Mouse (Mus musculus): ENCODE measurements around the gene Tet3. TPM values are rescaled to one million over a fixed set of nuclear protein-coding genes. Genes with fewer than 3 reads are reported as not detected.

The Tet3 gene
- total RNA-seq, 4 experiments from 2014 or later = 53.5 to 65.9 (median 58.5) TPM

DNA sequence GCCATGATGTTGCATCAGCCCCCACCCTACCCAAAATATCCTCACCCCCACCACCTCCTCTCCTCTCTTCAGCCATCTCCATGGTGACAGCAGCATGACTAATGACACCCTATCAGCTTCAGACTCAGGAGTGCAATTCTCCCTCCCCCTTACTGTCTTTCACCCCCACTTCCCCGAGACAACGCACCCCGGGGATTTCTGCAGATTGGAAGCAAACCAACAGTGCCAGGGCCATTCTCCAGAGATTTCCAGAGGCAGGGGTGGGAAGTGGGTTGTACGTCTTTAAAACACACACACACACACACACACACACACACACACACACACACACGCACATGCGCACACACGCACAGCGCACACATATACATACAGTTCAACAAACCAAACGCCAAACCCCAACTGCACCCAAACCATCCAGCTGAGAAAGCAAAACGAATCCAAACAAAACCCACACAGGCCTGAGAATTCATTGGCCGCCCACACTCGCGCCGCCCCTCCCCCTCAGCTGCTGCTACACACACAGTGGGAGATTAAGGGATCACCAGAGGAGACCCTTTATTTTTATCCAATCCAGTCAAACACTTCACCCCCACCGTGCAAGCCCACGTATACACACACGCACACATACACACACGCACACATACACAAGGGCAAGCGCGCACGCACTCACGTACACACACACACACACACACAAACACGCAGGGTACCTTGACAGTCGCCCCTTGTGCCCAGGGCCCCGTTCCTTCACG lies 18.2 kb downstream of the Tet3 start:
- peak; percentile 72 to 88 for DNase-seq (ENCODE audit: low spot score in 2 of 2)

DNA sequence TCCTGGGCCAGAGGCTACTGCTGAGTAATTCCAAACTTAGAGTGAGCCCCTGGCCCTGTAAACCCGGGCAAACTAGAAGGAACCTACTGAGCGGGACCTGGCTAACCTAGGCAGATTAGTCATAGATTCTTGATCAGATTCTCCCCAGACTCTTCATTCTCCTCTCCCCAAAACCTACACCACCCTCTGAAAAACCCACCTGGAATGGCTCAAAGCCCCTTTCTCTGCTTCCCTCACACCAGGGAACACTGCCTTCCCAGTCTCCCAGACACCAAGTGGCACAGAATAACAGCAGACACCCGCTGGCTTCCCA lies 18.7 kb downstream of the Tet3 start:
- no peak for DNase-seq (ENCODE audit: low spot score in 2 of 2)

DNA sequence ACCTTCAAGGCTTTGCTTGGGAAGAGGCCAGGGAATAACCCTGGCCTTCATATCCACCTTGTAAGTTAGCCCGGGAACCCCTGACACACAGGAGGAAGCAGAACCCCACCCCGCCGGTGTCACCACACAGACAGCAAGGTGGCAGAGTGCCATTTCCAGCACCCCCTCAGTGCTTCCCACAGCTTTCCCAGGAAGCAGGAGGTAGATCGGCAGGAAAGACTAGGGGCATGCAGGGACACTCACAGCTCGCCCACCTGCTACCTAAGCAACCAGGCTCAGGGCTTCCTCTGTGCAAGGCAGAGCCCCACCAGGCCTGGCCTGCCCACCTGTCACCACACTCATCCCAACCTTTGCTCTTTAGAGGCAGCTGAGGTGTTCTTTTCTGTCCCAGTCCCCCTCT lies 19.1 kb downstream of the Tet3 start:
- peak in 1 of 2 experiments; percentile 56 for DNase-seq (ENCODE audit: low spot score in 2 of 2)

DNA sequence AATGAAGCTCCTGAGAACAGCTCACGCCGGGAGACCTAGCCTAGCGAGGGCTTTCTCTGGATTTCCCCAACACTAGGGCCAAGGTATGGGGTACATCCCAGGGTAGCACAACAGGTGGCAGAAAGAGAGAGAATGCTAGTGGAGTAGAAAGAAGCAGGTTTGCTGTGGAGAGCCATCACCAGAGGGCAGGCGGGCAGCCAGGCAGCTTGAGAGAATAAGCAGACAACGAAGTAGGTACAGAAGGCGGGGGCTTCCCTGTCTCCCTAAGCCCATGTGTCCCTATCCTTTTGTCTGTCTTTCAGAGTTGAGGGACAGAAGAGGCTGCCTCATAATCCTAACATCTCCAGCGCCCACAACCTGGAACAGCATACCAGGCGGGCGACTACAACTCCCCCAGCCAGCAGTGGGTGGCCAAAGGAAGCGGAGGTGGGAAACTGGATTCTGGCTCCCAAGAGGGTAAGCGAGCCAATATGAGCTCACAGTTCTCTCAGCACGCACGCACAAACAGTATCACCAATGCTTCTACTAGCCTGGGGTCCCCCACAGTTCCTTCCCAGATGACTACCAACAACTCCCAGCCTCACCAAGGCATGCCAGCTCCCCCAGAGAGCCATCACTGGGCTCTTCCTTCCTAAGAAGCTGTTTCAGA lies 19.6 kb downstream of the Tet3 start:
- DNase-seq (ENCODE audit: low spot score in 2 of 2) = peak; percentile 45 to 50

DNA sequence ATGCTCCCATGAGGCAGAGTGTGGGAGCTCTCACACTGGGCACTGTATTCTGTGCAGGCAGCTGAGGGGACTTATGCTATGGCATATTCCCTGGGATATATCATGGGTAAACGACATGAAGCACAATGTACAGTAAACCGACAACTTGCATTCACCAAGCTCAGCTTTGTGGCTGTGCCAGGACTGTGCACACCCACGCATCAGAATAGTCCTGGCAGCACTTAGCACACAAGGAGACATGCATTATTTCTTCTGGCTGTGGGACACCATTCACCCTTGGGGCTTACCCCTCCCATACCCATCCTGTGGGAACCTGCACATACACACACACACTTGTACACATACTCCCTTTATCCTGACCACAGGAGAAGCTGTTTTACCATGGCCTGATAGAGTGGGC lies 20.3 kb downstream of the Tet3 start:
- DNase-seq (ENCODE audit: low spot score in 2 of 2) = peak in 1 of 2 experiments; percentile 48

DNA sequence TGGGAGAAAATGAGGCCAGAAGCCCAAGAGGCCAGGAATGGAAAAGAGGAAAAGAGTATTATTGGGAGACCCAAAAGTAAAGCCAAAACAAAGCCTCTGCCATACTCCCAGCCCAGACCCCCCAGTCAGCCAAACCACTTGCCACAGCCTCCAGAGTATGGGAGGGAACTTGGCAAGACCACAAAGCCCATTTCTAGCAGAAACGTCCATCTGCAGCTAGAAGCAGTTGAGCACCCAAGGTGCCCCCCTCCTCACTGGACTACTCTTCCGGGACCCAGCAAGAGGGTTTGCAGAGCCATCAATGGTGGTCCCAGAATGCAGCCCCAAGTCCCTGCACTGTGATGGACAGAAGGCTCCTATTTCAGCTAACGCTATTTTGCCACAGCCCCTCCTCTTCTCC lies 21.1 kb downstream of the Tet3 start:
- DNase-seq (ENCODE audit: low spot score in 2 of 2) = no peak

DNA sequence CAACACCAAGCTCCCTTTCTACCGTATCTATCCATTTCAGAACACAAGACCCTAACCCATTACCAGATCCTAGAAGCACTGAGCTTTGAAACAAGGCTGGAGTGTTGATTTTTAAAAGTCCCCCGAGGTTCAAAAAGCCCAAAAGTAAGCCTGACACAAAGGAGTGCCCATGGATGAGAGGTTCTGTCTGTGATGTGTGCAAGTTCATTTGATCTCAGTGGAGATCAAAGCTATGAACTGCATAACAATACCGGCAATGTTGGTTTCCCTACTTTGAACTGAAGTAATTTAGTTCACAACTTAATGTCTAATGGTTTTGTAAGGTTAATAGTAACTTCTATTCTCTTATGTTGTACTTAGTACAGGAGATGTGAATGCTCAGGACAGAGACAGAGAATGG lies 21.7 kb downstream of the Tet3 start:
- DNase-seq (ENCODE audit: low spot score in 2 of 2) = no peak

DNA sequence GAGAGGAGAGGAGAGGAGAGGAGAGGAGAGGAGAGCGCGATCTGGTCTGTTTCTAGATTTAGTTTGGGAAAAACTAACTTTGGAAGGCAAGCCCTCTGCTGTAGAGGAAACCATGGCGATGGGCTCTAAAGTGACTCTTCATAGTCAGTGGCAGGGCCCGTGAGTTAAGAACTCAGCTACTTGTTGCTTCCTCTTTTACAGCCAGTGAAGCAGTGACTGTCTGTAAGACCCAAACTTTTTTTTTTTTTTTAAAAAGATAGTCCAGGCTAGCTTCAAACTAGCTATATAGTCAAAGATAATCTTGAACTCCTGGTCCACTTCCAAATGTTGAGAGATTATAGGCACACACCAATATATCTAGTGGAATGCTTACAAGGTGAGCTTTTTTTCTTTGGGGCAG lies 22.3 kb downstream of the Tet3 start:
- no peak for DNase-seq (ENCODE audit: low spot score in 2 of 2)

DNA sequence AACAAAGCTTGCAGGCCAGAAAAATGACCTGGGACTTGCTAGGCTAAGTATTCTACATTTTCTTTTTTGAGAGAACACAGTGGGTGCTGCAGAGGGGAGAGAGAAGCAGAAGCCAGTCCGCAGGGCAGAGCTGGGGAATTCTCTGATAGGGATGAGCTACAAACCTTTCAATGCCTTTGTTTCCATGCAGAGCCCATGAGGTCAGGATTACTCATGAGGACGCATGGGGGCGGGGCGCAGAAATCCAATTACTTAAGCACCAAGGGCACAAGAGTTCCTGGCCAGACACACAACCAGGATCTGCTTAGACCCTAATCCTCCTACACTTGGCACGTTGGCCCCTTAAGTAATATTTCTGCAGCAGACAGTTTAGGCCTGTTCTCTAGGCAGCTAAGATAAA lies 23.7 kb downstream of the Tet3 start:
- no peak for DNase-seq (ENCODE audit: low spot score in 2 of 2)

DNA sequence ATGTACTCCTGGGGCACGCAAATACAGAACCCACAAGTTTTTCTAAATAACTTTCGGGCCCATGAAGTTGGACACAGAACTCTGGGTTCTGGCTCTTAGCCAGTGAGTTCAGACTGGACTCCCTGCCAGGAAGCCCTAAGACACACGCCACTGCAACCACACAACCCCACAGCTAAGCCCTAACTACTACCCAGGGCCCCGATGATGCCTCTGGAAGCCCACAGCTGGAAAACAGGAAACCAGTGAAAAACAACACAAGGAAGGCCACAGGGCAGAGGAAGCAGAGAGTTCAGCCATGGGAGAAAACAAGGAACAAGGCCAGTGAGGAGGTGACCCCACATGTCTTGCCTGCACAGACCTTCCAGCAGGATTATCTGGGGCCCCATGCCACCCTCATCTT lies 25.3 kb downstream of the Tet3 start:
- no peak for DNase-seq (ENCODE audit: low spot score in 2 of 2)

DNA sequence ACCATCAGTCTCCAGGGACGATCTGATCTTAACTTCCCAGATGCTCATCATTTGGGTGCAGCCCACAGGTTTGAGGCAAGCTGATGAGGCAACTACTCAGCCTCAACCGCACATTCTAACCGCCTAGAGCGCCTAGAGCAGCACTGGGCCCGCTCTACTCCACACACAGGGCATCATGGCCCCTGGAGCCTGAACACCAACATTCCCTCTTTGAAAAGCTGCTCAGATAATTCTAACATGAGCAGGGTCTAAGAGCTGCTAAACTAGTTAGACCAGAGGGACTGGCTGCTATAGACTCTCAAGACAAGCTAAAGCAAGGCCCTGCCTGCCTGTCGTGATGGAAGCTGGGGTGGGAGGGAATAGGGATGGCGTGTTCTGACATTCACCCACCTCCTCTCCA lies 25.9 kb downstream of the Tet3 start:
- no peak for DNase-seq (ENCODE audit: low spot score in 2 of 2)

DNA sequence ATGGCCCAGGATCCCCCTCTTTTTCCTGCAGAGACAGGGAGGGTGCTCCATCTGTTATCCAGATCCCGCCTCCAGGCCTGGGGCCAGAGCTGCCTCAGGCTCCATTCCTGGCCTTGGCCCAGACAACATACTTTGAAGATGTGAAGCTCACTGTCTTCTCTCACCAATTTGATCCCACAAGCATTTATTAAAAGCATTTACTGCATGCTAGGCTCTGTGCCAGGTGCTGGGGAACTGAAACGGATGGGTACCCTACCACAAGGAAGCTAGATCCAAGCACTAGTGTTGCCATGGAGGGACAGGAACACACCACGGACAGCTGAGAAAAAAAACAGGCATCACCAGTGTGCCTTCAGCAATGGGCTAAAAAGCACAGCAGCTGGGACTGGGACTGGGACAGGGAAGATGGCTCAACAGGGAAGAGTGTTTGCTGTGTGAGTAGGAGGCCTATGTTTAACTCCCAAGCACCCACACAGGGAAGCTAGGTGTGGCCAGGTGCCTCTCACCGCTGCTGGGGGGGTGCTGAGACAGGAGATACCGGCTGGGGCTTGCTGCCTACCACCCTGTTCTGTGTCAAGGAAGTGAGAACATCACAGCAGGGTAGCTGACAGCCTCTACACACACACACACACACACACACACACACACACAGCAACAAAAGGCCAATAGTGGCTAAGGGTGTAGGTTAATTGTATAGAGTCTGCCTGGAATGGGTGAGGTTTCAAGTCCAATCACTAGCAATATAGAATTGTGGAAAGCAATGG lies 30.7 kb downstream of the Tet3 start:
- peak; percentile 48 to 71 for DNase-seq (ENCODE audit: low spot score in 2 of 2)

DNA sequence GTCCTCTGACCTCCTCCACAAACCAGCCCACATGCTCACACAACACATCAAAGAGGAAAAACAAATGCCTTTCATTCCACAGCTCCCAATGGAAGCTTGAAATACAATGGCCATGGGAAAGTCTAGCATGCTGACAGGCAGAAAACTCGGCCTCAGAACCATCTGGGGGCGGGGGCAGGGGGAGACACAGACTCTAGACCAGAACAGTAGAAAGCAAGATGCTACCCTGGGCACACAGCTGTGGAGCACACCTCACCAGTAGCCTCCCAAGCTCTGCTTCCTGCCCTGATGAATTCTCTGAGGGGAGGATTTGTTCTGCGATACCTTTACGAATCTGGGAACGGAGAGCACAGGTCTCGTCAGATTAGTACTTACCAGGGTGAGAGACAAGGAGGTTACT lies 31.4 kb downstream of the Tet3 start:
- no peak for DNase-seq (ENCODE audit: low spot score in 2 of 2)

DNA sequence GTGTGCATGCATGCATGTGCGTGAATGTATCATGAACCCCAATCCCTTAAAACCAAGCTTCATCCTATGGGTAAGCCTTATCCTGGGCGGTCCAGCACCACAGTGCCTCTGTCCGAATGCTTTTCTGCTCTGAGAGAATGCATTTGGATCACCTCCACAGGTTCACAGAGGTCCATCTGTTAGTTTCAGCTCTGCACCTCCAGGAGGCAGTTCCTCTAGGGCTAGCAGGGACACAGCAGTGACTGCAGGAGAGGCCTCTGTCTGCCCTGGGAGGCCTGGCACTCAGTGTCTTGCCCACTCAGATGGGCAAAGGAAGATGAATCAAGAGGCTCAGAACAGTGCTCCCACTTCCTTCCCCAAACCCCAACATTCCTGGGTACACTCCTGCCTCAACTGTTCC lies 32.3 kb downstream of the Tet3 start:
- no peak for DNase-seq (ENCODE audit: low spot score in 2 of 2)

DNA sequence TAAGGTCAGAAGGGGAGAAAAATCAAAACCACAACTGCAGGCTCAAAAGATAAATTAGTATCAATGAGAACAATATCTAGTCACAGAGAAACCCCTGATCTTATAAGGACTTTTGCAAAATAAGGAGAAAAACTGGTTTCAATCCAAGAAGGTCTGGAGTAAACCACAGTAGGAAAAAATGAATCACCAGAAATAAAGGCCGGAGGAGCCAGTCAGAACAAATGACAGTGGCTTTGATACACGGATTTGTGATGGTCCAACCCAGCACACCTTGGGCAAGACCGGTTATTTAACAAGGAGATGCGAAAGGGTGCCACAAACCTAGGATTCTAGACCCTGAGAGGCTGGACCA lies 34.9 kb downstream of the Tet3 start:
- no peak for DNase-seq (ENCODE audit: low spot score in 2 of 2)

DNA sequence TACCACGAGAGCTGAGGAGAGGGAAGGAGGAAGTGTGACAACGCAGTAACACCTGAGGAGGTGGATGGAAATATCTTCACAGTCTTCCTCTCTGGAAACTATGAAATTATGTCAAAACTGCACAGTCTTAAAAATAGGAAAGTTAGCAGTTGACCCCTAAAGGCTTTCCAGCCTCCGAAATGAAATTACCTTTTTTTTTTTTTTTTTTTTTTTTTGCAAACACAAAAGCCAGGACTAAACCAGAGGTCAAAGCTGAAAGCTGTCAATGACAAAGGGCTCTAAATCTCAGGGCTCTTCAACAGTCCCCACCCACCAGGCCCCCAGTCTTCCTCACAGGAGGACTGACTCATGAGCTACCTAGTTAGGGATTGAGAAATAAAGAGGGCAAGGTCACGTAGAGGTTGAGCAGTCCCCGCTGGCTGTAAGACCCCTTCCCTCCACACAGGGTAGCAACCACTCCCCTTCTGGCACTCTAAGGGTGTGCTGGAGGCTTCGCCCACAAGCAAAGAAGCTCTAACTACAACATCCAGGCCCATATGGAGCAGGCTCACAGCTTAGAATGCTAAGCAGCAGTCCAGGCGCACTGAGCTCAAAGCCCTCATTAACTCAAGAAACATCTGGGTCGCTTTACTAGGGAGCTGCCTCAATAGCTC lies 35.4 kb downstream of the Tet3 start:
- no peak for DNase-seq (ENCODE audit: low spot score in 2 of 2)

DNA sequence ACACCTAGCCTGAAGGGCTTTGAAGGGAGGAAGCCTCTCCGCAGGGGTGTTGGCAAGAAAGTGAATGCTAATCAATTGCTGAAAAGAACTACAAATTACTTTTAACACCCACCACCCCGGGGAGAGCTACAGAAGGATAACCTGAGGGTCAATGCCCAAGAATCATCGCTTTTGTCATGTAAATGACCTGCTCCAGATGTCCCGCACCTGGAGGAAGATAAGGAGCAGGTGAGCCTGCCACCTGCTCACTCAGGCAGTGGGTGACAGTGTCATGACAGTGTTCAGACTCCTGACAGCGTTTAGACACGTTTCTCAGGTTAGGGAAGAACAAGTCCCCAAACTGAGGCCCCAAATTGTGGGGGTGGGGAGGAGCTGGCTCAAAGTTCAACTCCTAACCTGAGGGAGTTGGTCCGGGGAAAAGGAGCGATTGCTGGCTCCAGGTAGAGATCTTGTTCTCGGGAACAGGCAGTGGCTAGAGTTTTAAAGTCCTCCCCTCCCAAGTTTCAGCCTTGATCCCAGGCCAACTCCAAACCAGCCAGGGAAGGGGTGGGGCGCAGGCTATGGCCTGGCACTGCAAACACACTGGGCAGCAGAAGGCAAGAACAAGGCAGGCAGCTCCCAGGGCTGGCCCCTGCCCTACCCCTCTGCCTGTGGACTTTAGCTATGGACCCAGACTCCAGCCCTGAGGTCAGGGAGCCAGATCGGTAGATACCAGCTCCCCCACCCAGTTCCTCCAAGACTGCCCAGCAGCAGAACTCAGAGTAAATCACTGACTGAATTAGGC lies 36.8 kb downstream of the Tet3 start:
- DNase-seq (ENCODE audit: low spot score in 2 of 2) = no peak

DNA sequence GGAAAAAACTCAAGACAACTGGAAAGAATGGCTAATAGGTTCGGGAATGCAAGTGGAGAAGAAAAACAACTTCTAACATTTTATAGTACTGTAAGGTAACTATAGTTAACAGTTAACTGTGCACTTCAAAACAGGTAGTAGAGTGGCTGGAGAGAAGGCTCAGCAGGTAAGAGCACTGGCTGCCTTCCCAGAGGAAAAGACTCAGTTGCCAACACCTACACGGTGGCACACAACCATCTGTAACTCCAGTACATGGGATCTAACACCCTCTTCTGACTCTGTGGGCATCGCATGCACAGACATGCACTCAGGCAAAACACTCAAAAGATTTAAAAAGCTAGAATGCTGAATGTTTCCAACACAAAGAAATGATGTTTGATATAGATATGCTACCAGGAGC lies 39.4 kb downstream of the Tet3 start:
- DNase-seq (ENCODE audit: low spot score in 2 of 2) = no peak

DNA sequence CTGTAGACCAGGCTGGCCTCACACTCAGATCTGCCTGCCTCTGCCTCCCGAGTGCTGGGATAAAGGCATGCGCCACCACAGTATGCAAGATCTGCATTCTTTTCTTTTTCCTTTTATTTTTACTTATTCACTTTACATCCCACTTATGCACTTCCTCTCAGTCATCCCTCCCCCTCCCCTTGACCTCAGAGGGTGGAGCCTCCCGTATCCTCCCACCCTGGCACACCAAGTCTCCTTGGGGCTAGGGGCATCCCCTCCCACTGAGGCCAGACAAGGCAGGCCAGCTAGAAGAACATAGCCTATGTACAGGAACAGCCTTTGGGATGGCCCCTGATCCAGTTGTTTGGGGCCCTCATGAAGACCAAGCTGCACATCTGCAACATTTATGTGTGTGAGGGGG lies 41.4 kb downstream of the Tet3 start:
- no peak for DNase-seq (ENCODE audit: low spot score in 2 of 2)

DNA sequence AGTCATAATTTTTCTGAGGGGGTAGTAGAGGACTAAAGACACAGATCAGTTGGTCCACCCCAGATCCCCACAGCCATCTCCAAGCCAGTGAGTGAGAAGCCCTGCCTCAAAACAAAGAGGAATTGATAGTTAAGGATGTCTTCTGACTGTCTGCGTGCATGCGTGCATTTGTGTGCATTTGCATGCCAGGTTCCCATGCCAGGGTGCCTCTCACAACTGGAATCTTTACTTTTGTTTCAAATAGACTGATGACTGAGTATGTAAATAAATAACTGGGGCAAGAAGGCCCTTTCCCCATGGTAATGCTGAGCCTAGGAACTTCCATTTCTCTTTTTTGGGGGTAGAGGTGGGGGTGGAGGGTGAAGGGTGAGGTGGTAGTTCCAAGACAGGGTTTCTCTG lies 41.8 kb downstream of the Tet3 start:
- no peak for DNase-seq (ENCODE audit: low spot score in 2 of 2)

DNA sequence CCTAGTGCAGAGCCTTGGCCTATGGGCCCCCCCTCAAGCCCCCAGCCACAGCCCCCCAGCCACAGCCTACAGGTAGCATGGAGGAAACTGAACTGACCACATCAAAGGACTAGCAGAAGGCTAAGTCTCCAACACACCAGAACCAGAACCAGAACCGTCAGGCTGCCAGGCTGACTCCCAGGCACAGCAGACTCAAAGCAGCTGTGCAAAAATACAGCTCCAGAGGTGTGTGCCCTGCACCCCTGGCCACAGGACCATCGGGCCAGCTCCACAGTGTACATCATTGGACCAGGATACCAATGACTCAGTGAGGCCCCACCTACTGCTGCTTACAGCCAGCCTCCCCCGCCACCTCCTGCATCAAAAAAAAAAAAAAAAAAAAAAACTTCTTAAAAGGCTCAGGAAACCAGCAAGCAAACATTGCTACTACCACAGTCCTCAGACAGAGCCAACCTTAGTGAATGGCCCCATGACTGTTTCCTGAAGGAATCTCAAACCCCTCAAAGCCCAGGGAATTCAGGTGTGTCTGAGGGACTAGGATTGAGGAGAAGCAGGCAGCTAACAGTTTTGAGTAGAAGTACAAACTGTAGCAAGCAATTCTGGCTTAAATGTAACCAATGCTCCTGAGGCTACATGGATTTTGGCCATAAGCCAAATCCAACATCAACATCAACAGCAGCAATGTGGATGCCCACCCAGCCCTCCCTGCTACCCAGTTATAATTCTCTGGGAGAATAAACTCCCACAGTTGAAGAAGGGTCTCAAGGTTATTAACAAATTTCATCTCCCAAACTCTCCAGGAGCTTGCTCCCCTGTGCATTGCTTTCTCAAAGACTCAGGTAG lies 42.4 kb downstream of the Tet3 start:
- DNase-seq (ENCODE audit: low spot score in 2 of 2) = no peak

All from layer of hippocampus, adult 8-10 months (tissue).